Mouse (Mus musculus) ES-E14 (cell line): ENCODE measurements around the gene Adora3. TPM values are rescaled to one million over a fixed set of nuclear protein-coding genes. Genes with fewer than 3 reads are reported as not detected.

Experiments used
- DNase-seq: peaks from one replicate; pipeline ENCODE4 v3.0.0-alpha.2; 2013; ENCODE audit warnings: low read depth, low spot score
- H3K27ac ChIP-seq: 2 replicates; pipeline ENCODE4 v1.5.1; 2012; ENCODE audit warnings: low read depth, mild to moderate bottlenecking, low read length, moderate library complexity, mixed read lengths; ENCODE audit not compliant: poor library complexity, insufficient read depth, severe bottlenecking
- H3K36me3 ChIP-seq: 2 replicates; pipeline ENCODE4 v1.6.1; 2012; ENCODE audit warnings: mild to moderate bottlenecking, low read length, moderate library complexity, mixed read lengths; ENCODE audit not compliant: control insufficient read depth, poor library complexity, insufficient read depth, severe bottlenecking
- H3K4me1 ChIP-seq, 2 experiments: fragments of 150-350 bp in 1 of 2; sonication (generic) in 1 of 2; 2 replicates each; pipeline ENCODE4 v1.6.1; 2012; ENCODE audit warnings: low read length in 2 of 2, mild to moderate bottlenecking in 1 of 2, mixed read lengths in 1 of 2; ENCODE audit not compliant: control insufficient read depth in 2 of 2, insufficient read depth in 2 of 2, poor library complexity in 1 of 2
- H3K4me3 ChIP-seq, 2 experiments: fragments of 150-350 bp in 1 of 2; sonication (generic) in 1 of 2; 2 replicates each; pipeline ENCODE4 v1.5.1; 2012; ENCODE audit warnings: low read length in 2 of 2, low read depth in 1 of 2, mild to moderate bottlenecking in 1 of 2, mixed read lengths in 1 of 2; ENCODE audit not compliant: insufficient read depth in 1 of 2, poor library complexity in 1 of 2, severe bottlenecking in 1 of 2
- H3K9ac ChIP-seq: 2 replicates; pipeline ENCODE4 v1.6.1; 2012; ENCODE audit warnings: low read depth, mild to moderate bottlenecking, low read length, mixed read lengths; ENCODE audit not compliant: poor library complexity, insufficient read depth, severe bottlenecking
- H3K9me3 ChIP-seq: fragments of 150-350 bp; sonication (generic); 2 replicates; pipeline ENCODE4 v1.6.1; 2012; ENCODE audit warnings: low read depth, mild to moderate bottlenecking, low read length; ENCODE audit not compliant: control insufficient read depth, insufficient read depth
- CHD2 ChIP-seq: IDR thresholded peaks from 2 replicates; pipeline ENCODE4 v1.6.1; 2014; ENCODE audit warnings: mild to moderate bottlenecking, low read depth, low read length, inconsistent platforms
- HCFC1 ChIP-seq: IDR thresholded peaks from 2 replicates; pipeline ENCODE4 v1.6.1; 2012; ENCODE audit warnings: low read length, inconsistent platforms, borderline replicate concordance; ENCODE audit not compliant: insufficient read depth
- MAFK ChIP-seq: IDR thresholded peaks from 2 replicates; pipeline ENCODE4 v1.6.1; 2014; ENCODE audit warnings: mild to moderate bottlenecking, low read depth, low read length, inconsistent platforms; ENCODE audit not compliant: insufficient read depth
- ZC3H11A ChIP-seq: IDR thresholded peaks from 2 replicates; pipeline ENCODE4 v1.6.1; 2012; ENCODE audit warnings: low read depth, mild to moderate bottlenecking, inconsistent platforms, low read length, borderline replicate concordance
- ZNF384 ChIP-seq: IDR thresholded peaks from 2 replicates; pipeline ENCODE4 v1.6.1; 2012; ENCODE audit warnings: low read depth, low read length, inconsistent platforms
- in situ Hi-C, 2 experiments: fragments of 600-800 bp; cut with MboI; formaldehyde crosslinking; loops; one replicate each; pipeline ENCODE4 v1.15.1; 2025; ENCODE audit warnings: low sequenced_read_pairs in 2 of 2, inconsistent platforms in 1 of 2; ENCODE audit not compliant: unreplicated experiment in 2 of 2
- total RNA-seq: library from RNA; depleted of rRNA; stranded (reverse); fragments of 300-350 nt; gene quantifications from 2 replicates; pipeline ENCODE4 v1.2.3, GENCODE M21; 2012

The Adora3 gene
- total RNA-seq, 1 experiment: not detected

DNA sequence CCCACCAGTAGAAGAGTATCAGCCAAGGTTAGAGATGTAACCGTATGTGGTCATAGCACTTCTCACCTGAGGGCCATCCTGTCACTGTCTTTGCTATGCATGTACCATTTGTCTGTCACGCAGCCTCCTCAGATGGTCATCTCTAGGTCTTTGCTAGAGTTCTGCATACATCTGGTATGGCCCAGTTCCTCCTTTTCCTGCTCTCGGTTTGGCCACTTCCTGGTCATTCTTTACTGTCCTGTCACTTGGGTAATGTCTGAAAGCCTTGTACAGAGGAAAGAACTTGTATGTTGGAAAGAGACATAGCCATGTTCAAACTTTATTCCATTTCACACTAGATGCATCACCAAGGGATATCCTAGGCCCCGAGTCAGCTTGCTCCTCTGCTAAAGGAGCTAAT is 30.8 kb upstream of the Adora3 start:
- no peak for TF ChIP-seq HCFC1
- no peak for TF ChIP-seq CHD2
- TF ChIP-seq ZNF384: no peak
- TF ChIP-seq MAFK: no peak
- no peak for TF ChIP-seq ZC3H11A
- Histone ChIP-seq H3K4me1 (no peaks in the 10 kb centered on the region), H3K4me3 (no peak overlapping the region), H3K27ac (no peak overlapping the region), H3K9me3 (no peaks in the 10 kb centered on the region), H3K9ac (no peak overlapping the region), H3K36me3 (no peaks in the 10 kb centered on the region)
- DNase-seq: no peak
- in situ Hi-C loops: no loop called here

DNA sequence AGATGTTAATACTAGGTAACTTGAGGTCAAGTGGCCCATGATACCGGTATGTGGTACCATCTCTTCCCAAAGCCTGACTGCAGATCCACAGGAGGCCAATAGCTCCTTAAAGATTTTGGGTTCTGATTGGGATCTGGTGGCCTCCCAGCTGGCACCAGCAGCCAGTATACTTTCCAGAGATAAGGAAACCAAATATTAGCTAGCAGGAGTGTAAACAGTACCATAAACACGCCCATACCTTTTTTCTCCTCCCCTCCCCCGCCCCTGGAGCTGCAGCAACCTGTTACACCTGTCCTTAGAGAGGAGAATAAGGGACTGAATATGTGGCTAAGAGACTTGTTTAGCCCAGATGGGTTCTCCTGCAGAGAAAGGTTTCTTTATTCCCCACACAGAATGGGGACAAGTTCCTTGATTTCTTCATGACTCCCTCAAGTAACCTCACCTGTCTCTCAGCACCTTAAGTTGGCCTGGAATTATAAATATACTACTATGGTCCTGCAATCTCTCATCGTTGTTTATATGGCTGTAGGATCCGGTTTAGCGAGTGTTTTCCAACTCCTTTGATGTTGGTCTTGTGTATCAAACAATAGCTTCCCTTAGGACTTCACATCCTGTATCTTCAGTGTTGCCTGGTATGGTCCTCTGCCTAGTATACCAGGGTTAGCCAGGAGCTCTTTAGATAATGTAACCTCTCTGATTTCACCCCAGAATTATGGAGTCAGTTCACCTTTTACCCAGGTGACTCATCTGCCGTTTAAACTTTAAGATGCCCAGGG is 24.2 kb upstream of the Adora3 start:
- Histone ChIP-seq H3K9me3 (no peaks in the 10 kb centered on the region), H3K4me3 (no peak overlapping the region), H3K36me3 (no peaks in the 10 kb centered on the region), H3K9ac (no peak overlapping the region), H3K27ac (no peak overlapping the region), H3K4me1 (no peaks in the 10 kb centered on the region)
- in situ Hi-C loops: no loop called here
- no peak for DNase-seq
- TF ChIP-seq HCFC1 (no peak), ZC3H11A (no peak), CHD2 (no peak), ZNF384 (no peak), MAFK (no peak)

DNA sequence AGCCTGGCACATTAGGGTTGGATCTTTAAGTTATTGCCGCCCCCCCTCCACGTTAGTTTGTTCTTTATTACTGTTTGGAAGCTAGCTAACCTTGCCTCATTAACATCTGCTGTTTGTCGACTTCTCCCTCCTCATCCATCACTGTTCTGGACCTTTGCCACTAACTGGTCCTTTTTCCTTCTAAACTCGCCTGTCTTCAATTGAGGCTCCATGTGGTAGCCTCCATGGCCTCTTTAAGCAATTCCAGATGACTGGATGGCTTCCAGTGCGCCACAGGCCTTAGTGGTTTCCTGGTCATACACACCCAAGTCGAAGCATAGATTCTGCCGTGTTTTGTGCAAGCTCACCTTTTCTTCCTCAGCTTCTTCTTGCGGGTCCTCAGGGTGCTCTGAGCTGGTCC is 16.9 kb upstream of the Adora3 start:
- DNase-seq: no peak
- in situ Hi-C loops: no loop called here
- Histone ChIP-seq H3K9me3 (no peaks in the 10 kb centered on the region), H3K4me3 (no peak overlapping the region), H3K4me1 (no peaks in the 10 kb centered on the region), H3K9ac (no peak overlapping the region), H3K36me3 (no peaks in the 10 kb centered on the region), H3K27ac (no peak overlapping the region)
- no peak for TF ChIP-seq ZC3H11A
- TF ChIP-seq MAFK: no peak
- TF ChIP-seq ZNF384: no peak
- no peak for TF ChIP-seq HCFC1
- no peak for TF ChIP-seq CHD2

DNA sequence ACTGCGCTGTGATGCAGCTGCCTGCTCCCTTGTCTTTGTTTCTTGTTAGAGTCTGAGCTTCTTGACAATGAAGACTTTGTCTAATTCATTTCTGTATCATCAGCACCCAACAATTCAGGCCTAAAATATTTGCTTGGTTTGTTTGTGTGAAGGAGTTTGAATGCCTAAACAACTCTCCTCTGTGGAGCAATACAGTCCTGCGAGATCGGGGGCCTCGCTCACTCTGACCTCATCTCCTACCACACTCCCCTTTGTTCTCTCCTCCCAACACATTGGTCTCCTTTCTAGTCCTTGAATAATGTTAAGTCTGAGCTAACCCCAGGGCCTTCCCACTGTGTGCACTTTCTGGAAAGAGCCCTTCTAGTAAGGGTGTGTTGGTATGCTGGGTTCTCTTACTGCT is 15.9 kb upstream of the Adora3 start:
- in situ Hi-C loops: no loop called here
- Histone ChIP-seq H3K4me1 (no peaks in the 10 kb centered on the region), H3K9me3 (no peaks in the 10 kb centered on the region), H3K4me3 (no peak overlapping the region), H3K36me3 (no peaks in the 10 kb centered on the region), H3K27ac (no peak overlapping the region), H3K9ac (no peak overlapping the region)
- no peak for DNase-seq
- TF ChIP-seq ZNF384 (no peak), MAFK (no peak), CHD2 (no peak), HCFC1 (no peak), ZC3H11A (no peak)
